26 mouse cellular contexts compared by ENCODE assay signal in the genomic region with DNA sequence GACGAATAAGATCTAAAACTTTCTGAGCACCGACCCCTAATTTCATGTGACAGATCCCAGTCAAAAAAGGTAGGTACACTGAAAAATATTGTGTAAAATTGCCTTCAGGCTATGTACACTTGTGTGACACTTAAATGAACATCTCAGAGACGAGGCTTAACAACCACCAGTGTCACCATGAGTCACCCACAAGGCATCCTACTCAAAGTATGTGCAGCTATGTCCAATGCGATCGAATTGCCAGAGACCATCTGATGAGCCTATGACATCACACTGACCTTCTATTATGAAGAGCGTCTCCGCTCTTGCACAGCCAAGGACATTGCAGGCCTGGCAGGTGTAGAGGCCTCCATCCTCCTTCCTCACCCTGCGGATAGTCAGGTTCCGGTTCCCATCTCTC.
"Had no signal": no experiment of that assay in that cellular context is flagged by ENCODE, and none has a peak within 500 bp of the region (broad histone marks: within the 10 kb centered on the region; RNA-seq: fewer than 3 reads in every experiment).

No protein-coding gene starts in this region.

- H3K4me2 ChIP-seq: heart, embryonic 12.5 days; hindbrain, embryonic 12.5 days; hindbrain, embryonic 14.5 days; intestine, embryonic 15.5 days; limb, embryonic 12.5 days; liver, embryonic 11.5 days; liver, embryonic 13.5 days; liver, embryonic 15.5 days had no signal

- ATAC-seq: hindbrain, embryonic 16.5 days; inflammation-experienced regulatory T-cells, adult 6 months; intestine, embryonic 15.5 days; intestine, postnatal 0 days; liver, postnatal 0 days had no signal

- DNase-seq: gastrocnemius, adult 2 months; gastrocnemius, postnatal 10 days; gastrocnemius, postnatal 25 days; heart, postnatal 4 days; kidney, adult 18-20 months; kidney, adult 8-10 months; kidney, postnatal 10 days; kidney, postnatal 25 days; kidney, postnatal 4 days; layer of hippocampus, adult 9-11 months; liver; liver, embryonic 13.5 days; liver, postnatal 0 days had no signal

- H3K9ac ChIP-seq: heart, embryonic 12.5 days; hindbrain, embryonic 12.5 days; hindbrain, embryonic 14.5 days; intestine, embryonic 15.5 days; limb, embryonic 12.5 days; liver, embryonic 13.5 days; liver, embryonic 15.5 days; liver, postnatal 0 days had no signal

- H3K27ac ChIP-seq: gastrocnemius, adult 2 months; hindbrain, embryonic 10.5 days; hindbrain, embryonic 12.5 days; hindbrain, embryonic 14.5 days; intestine, embryonic 15.5 days; left cerebral cortex, adult 2 months; limb, embryonic 10.5 days; limb, embryonic 12.5 days; liver, embryonic 13.5 days; liver, embryonic 15.5 days had no signal

- H3K27me3 ChIP-seq: heart, embryonic 12.5 days; hindbrain, embryonic 12.5 days; intestine, embryonic 15.5 days; liver, embryonic 13.5 days; liver, embryonic 15.5 days had no signal

- H3K36me3 ChIP-seq: hindbrain, embryonic 10.5 days; hindbrain, embryonic 12.5 days; intestine, embryonic 15.5 days; limb, embryonic 10.5 days; limb, embryonic 12.5 days; liver, embryonic 13.5 days; liver, embryonic 15.5 days had no signal

- H3K4me3 ChIP-seq: gastrocnemius, adult 2 months; heart, embryonic 12.5 days; hindbrain, embryonic 10.5 days; hindbrain, embryonic 12.5 days; intestine, embryonic 15.5 days; left cerebral cortex, adult 2 months; limb, embryonic 10.5 days; limb, embryonic 12.5 days; liver, embryonic 13.5 days; liver, embryonic 15.5 days had no signal

- H3K9me3 ChIP-seq: heart, embryonic 12.5 days; hindbrain, embryonic 10.5 days; hindbrain, embryonic 12.5 days; intestine, embryonic 15.5 days; limb, embryonic 10.5 days; limb, embryonic 12.5 days; liver, embryonic 13.5 days; liver, embryonic 15.5 days had no signal

- H3K4me1 ChIP-seq: hindbrain, embryonic 12.5 days; intestine, embryonic 15.5 days; limb, embryonic 12.5 days had no signal
